Mouse (Mus musculus) left cerebral cortex, adult 18-20 months (tissue): ENCODE data around the gene March7. TPM values are rescaled to one million over a fixed set of nuclear protein-coding genes. Genes with fewer than 3 reads are reported as not detected.

Experiments used
- DNase-seq, 2 experiments: peaks; one replicate each; pipeline ENCODE4 v3.0.0; 2021 to 2022; ENCODE audit warnings: low spot score in 2 of 2, mixed read lengths in 1 of 2
- total RNA-seq, 2 experiments: library from RNA; stranded (reverse); gene quantifications; 2 replicates each; pipeline ENCODE4 v1.2.3; 2021

The March7 gene
- total RNA-seq, 2 experiments from 2014 or later, result 58.4 to 63.5 TPM

DNA sequence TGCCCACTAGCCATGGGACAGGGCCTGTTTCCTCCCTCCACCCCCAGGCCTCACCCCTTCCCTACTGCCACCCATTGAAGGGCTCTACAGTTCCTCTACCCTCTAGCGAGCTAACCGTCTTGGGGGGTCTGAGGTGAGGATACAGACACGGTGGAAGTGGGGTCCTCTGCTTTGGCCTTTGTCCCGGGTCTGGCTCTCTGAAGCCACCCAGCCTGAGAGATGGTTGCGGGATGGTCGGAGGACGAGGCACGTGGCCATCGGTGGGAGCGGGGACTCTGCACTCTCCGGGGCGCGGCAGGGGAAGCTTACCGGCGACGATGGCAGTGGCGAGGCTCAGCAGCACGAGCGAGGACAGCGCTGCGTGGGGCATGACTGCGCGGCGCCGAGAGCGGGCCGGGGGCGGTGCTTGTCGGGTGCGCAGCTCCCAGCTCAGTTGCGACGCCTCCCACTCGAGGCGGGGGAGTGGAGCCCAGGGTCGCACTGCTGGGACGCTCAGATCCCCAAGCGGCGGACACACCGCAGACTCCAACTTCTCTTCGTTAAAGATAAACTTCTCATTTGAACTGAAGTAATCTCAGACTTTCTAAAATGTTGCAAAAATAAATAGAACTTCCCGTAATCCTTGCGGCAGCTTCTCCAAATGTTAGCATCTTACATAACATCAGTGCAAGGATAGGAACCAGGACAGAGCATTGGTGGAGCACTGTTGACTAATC is 74.2 kb downstream of the March7 start:
- peak; percentile 78 to 88 for DNase-seq

DNA sequence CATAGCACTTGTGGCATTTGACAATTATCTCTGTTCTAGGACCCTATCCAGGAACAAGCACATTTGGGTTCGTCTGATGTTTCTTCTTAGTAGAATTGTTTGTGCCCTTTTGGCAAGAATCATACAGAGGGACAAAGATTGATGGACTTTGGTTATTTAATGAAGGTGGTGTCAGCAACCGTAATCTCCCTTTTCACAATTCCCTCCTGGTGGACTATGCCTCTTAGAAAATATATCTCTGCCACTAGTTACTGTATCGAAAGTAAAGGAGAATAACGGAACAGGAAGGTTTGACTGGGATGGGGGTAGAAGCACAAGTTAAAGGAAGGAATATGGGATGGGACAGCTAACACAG is 74.8 kb downstream of the March7 start, which contains the start of gene Cd302:
Gene Cd302 (minus strand): TSS at position 22 of the 355 bp plus-strand sequence.
- no peak for DNase-seq

DNA sequence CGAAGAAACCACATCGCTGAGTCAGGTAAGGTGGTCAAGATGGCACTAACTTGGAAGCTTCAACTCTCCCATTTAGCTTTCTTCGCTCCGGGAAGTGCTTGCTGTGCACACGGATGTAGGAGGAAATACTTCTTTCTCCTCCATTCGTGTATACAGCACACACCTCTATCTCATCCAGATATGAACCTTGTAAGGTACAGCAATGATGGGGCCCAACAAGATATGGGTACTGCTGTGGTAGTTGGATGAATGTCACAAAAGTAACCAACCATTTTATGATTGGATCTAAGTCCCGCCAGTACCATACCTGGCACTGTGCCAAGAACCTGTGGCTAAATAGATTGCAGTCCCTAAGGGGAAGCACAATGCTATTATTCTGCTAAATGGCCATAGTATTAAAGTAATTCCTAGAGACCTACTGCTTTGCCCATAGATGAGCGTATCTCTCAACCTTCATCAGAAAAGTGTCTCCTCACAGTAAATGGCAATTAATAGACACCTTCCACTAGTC is 75.5 kb downstream of the March7 start:
- DNase-seq, result no peak

DNA sequence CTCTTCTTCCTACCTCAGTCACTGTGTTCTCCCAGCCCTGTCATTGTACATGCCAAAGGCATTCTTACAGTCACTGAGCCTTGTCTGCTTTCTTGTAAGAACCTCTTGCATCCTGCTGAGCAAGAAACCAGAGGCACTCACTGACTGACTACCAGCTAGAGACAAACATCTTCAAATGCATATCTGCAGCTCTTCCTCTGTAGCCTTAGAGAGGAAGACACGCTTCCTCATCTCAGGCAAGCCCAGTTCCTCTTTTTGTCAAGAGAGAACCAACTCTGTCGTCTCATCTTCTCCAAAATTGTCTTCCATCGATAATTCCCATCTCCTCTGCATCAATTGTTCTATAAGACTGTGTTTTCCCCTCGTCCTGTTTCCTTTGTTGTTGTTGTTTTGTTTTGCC is 78.9 kb downstream of the March7 start:
- no peak for DNase-seq

DNA sequence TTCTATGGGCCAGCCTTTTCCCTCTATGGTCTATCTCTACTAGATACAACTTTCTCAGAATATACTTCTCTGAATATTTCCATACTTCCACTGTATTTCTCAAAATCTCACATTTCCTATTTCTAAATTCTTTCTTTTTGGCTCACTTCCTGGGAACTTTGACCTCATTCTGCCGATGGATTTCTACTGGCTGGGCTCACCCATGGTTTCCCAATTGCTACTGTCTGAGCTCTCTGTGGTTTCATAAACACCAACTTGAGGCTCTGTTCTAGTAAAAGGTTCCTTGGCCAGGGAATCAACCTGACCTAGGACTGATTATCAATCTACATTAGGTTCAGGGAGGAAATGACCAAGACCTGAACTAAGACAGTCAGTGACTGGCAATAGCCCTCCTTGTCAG is 79.8 kb downstream of the March7 start:
- DNase-seq, result no peak

DNA sequence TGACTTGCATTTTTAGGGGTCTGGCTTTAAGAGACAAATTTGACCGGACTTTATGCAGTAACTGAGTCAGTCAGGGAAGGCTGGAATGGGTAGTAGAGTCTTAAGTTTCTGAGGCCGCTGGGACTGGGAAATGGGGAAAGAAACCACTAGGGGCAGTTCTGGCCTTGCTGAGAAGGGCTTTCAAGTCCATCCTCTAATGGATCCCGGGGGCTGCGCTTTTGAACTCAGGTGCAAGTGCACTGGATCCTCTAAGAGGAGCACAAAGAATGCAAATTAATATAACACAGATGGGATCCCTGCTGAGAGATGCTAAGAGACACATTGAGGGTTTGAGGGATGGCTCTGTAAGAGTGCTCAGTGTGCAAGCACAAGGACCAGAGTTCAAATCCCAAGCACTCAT is 81.7 kb downstream of the March7 start:
- no peak for DNase-seq

DNA sequence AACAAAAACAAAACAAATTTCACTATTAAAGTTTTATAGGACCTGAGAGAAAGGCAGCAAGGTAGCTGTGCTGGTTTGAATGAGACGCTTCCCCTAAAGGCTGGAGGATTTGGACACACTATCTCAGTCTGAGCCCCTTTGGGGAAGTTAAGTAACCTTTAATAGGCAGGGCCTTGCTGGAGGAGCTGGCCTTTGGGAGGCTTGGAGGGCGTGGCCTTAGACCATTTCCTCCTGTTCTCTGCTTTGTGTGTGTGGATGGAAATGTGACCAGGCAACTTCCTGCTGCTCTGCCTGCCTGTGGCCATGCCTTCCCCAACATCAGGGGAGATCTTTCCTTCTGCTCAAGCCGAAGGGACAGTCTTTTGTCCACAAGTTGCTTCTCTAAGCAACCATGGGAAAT is 88.6 kb downstream of the March7 start:
- no peak for DNase-seq

DNA sequence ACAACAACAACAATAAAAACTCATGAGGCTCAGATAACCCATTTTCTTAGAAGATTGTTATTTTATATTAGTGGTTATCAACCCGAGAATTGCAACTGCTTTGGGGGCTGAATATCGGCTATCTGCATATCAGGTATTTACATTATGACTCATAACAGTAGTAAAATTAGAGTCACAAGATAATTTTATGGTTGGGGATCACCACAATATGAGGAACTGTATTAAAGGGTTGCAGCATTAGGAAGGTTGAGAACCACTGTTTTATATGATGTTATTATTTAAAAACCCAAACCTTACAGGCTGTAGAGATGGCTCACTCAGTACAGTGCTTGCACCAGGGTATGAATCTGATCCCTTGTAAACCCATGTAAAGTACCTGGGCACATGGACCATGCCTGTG is 89.6 kb downstream of the March7 start:
- no peak for DNase-seq

Other genes starting within 250 kb of the March7 start
- 10 to 100 TPM; 55.3 to 56.7 TPM for gene Baz2b, start within 50 bp of the March7 start, total RNA-seq
- 10 to 100 TPM; 20.2 to 20.6 TPM for gene Cd302, start 74.6 kb downstream of the March7 start, total RNA-seq
- under 1 TPM; 0.56 to 0.63 TPM for gene Ly75, start 173.4 kb downstream of the March7 start, total RNA-seq